Mouse (Mus musculus): ENCODE measurements around the gene Nfyb.

The Nfyb gene

GRCm38 (mm10) chr10:82763840-82764631 is at the start of gene Nfyb:
TSS of gene Nfyb (minus strand) at chr10:82764144.
- in situ Hi-C loops (cut with MboI, MseI): loop anchor here (5.0 to 25.0 kb wide), 2 partner anchors 33 to 1827 kb away; partner anchors contain the start of gene Gadd45b (in 1 of the 2)

GRCm38 (mm10) chr10:82811855-82812431 is 48.0 kb upstream of the Nfyb start:
- in situ Hi-C loops (cut with MboI, MseI): loop anchor here (5.0 kb wide), 3 partner anchors 45 to 90 kb away; no protein-coding TSS in a partner anchor

GRCm38 (mm10) chr10:82809352-82809751 is 45.4 kb upstream of the Nfyb start:
- in situ Hi-C loops (cut with MboI, MseI): no loop called here

- in situ Hi-C loops (cut with MboI, MseI): no loop called here
These were observed 44.9 kb upstream of the Nfyb start for GRCm38 (mm10) chr10:82808891-82809290.

- in situ Hi-C loops (cut with MboI, MseI): no loop called here
These were observed 44.2 kb upstream of the Nfyb start for GRCm38 (mm10) chr10:82808155-82808554.

- in situ Hi-C loops (cut with MboI, MseI): no loop called here
These were observed 43.3 kb upstream of the Nfyb start for GRCm38 (mm10) chr10:82807238-82807637.

- in situ Hi-C loops (cut with MboI, MseI): no loop called here
These were observed 42.5 kb upstream of the Nfyb start for GRCm38 (mm10) chr10:82806414-82806813.

GRCm38 (mm10) chr10:82805111-82805510 is 41.2 kb upstream of the Nfyb start:
- in situ Hi-C loops (cut with MboI, MseI): no loop called here

- in situ Hi-C loops (cut with MboI, MseI): no loop called here
These were observed 40.5 kb upstream of the Nfyb start for GRCm38 (mm10) chr10:82804396-82804795.

GRCm38 (mm10) chr10:82800094-82800493 is 36.1 kb upstream of the Nfyb start:
- in situ Hi-C loops (cut with MboI, MseI): no loop called here

- in situ Hi-C loops (cut with MboI, MseI): loop anchor here (5.0 to 25.0 kb wide), 3 partner anchors 36 to 1161 kb away; partner anchors contain the start of genes Ankrd24 (in 1 of the 2), Gm10778 (in 1 of the 2), Nfyb (in 1 of the 2) and Sirt6 (in 1 of the 2)
These were observed 34.5 kb upstream of the Nfyb start for GRCm38 (mm10) chr10:82798312-82798933.

- in situ Hi-C loops (cut with MboI, MseI): loop anchor here (5.0 to 25.0 kb wide), 3 partner anchors 35 to 1160 kb away; partner anchors contain the start of genes Ankrd24 (in 1 of the 2), Gm10778 (in 1 of the 2), Nfyb (in 1 of the 2) and Sirt6 (in 1 of the 2)
These were observed 33.2 kb upstream of the Nfyb start for GRCm38 (mm10) chr10:82797119-82797491.

- in situ Hi-C loops (cut with MboI, MseI): loop anchor here (5.0 to 25.0 kb wide), 3 partner anchors 34 to 1159 kb away; partner anchors contain the start of genes Ankrd24 (in 1 of the 2), Gm10778 (in 1 of the 2), Nfyb (in 1 of the 2) and Sirt6 (in 1 of the 2)
These were observed 32.7 kb upstream of the Nfyb start for GRCm38 (mm10) chr10:82796471-82797118.

GRCm38 (mm10) chr10:82795767-82796166 is 31.8 kb upstream of the Nfyb start:
- in situ Hi-C loops (cut with MboI, MseI): loop anchor here (5.0 to 25.0 kb wide), 3 partner anchors 33 to 1158 kb away; partner anchors contain the start of genes Ankrd24 (in 1 of the 2), Gm10778 (in 1 of the 2), Nfyb (in 1 of the 2) and Sirt6 (in 1 of the 2)

- in situ Hi-C loops (cut with MboI, MseI): loop anchor here (5.0 to 25.0 kb wide), 3 partner anchors 33 to 1158 kb away; partner anchors contain the start of genes Ankrd24 (in 1 of the 2), Gm10778 (in 1 of the 2), Nfyb (in 1 of the 2) and Sirt6 (in 1 of the 2)
These were observed 31.3 kb upstream of the Nfyb start for GRCm38 (mm10) chr10:82795071-82795731.

GRCm38 (mm10) chr10:82792311-82792710 is 28.4 kb upstream of the Nfyb start:
- in situ Hi-C loops (cut with MboI, MseI): loop anchor here in 1 of 2 experiments (25.0 kb wide), 1 partner anchor 1155 kb away; the partner anchor contains the start of genes Ankrd24, Gm10778 and Sirt6

GRCm38 (mm10) chr10:82791713-82792112 is 27.8 kb upstream of the Nfyb start:
- in situ Hi-C loops (cut with MboI, MseI): loop anchor here in 1 of 2 experiments (25.0 kb wide), 1 partner anchor 1154 kb away; the partner anchor contains the start of genes Ankrd24, Gm10778 and Sirt6

GRCm38 (mm10) chr10:82790504-82790903 is 26.6 kb upstream of the Nfyb start:
- in situ Hi-C loops (cut with MboI, MseI): loop anchor here in 1 of 2 experiments (25.0 kb wide), 1 partner anchor 1153 kb away; the partner anchor contains the start of genes Ankrd24, Gm10778 and Sirt6

GRCm38 (mm10) chr10:82789181-82789580 is 25.2 kb upstream of the Nfyb start:
- in situ Hi-C loops (cut with MboI, MseI): loop anchor here in 1 of 2 experiments (25.0 kb wide), 1 partner anchor 1152 kb away; the partner anchor contains the start of genes Ankrd24, Gm10778 and Sirt6

- in situ Hi-C loops (cut with MboI, MseI): loop anchor here in 1 of 2 experiments (25.0 kb wide), 1 partner anchor 1145 kb away; the partner anchor contains the start of genes Ankrd24, Gm10778 and Sirt6
These were observed 18.5 kb upstream of the Nfyb start for GRCm38 (mm10) chr10:82782472-82782871.
